Mouse (Mus musculus) forebrain, embryonic 16.5 days (tissue): ENCODE data around the gene Krt87. TPM values are rescaled to one million over a fixed set of nuclear protein-coding genes. Genes with fewer than 3 reads are reported as not detected.

Source experiments
- ATAC-seq: fragments of 200-750 bp; cut with Nextera tagmentation; 2 replicates; pipeline ENCODE4 v1.8.0; 2017; ENCODE audit warnings: mild to moderate bottlenecking, moderate library complexity
- H3K27ac ChIP-seq: fragments of 300-500 bp; sonication (generic); 2 replicates; pipeline ENCODE4 v1.5.1; 2014; ENCODE audit warnings: low read length, control low read depth
- H3K27me3 ChIP-seq: fragments of 300-500 bp; sonication (generic); replicated peaks from 2 replicates; pipeline ENCODE4 v1.6.1; 2014; ENCODE audit warnings: low read length; ENCODE audit not compliant: control insufficient read depth, insufficient read depth
- H3K36me3 ChIP-seq: fragments of 300-500 bp; sonication (generic); 2 replicates; pipeline ENCODE4 v1.6.1; 2014; ENCODE audit not compliant: control insufficient read depth, insufficient read depth
- H3K4me1 ChIP-seq: fragments of 300-500 bp; sonication (generic); replicated peaks from 2 replicates; pipeline ENCODE4 v1.6.1; 2014; ENCODE audit warnings: low read length; ENCODE audit not compliant: control insufficient read depth, insufficient read depth
- H3K4me2 ChIP-seq: fragments of 300-500 bp; sonication (generic); 2 replicates; pipeline ENCODE4 v1.6.1; 2014; ENCODE audit warnings: mild to moderate bottlenecking, low read length, control low read depth
- H3K4me3 ChIP-seq: fragments of 300-500 bp; sonication (generic); replicated peaks from 2 replicates; pipeline ENCODE4 v1.5.1; 2014; ENCODE audit warnings: mild to moderate bottlenecking, low read length, control low read depth
- H3K9ac ChIP-seq: fragments of 300-500 bp; sonication (generic); replicated peaks from 2 replicates; pipeline ENCODE4 v1.6.1; 2014; ENCODE audit warnings: low read depth, low read length, control low read depth
- H3K9me3 ChIP-seq: fragments of 300-500 bp; sonication (generic); 2 replicates; pipeline ENCODE4 v1.6.1; 2016; ENCODE audit warnings: low read length; ENCODE audit not compliant: control insufficient read depth
- WGBS: fragments of 180-500 bp; shearing (Covaris S2); extraction: QIAGEN DNeasy Blood & Tissue Kit; methylation state at CpG from one replicate; pipeline ENCODE4 v1.1.7; 2014; 5-methylcytosine and 5-hydroxymethylcytosine counted together
- polyA plus RNA-seq: library from polyadenylated mRNA; unstranded; fragments of >200 nt; fragmentation: Nextera tagmentation; extraction: Ambion mirVana; gene quantifications from 2 replicates; pipeline ENCODE4 v1.2.1, GENCODE M21; 2015

Gene Krt87
- polyA plus RNA-seq, 1 experiment from 2014 or later = 0.20 TPM

DNA sequence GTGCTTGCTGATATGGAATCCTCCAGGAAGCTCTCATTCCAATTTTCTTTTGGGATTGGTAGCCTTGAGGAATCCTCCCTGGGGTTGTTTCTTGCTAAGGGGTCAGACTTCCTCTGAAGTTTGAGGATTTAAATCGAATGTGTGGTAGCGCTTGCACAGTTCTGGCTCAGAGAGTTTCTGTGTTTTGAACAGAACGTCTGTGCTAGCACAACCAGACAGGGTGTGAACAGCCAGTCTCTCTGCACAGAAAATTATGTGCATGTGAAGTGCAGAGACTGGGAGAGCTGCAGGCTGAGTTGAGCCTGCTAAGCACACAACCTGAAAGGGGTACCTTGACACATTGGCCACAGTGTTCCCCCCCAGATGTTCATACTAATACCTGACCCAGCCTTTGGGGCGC, 2.2 kb upstream of the Krt87 start:
- no peaks in the 10 kb centered on the region for H3K36me3 ChIP-seq
- H3K27ac ChIP-seq = no peak overlapping the region
- H3K27me3 ChIP-seq = peaks cover 9% of the 10 kb centered on the region
- no peak overlapping the region for H3K9ac ChIP-seq
- no peak overlapping the region for H3K4me2 ChIP-seq
- H3K9me3 ChIP-seq = no peaks in the 10 kb centered on the region
- H3K4me3 ChIP-seq = no peak overlapping the region
- ATAC-seq = peak; percentile 66
- 72% methylated on average over 4 of the region's 4 CpGs for WGBS
- peaks cover 8% of the 10 kb centered on the region; the same call in 1 of the 2 replicates for H3K4me1 ChIP-seq

DNA sequence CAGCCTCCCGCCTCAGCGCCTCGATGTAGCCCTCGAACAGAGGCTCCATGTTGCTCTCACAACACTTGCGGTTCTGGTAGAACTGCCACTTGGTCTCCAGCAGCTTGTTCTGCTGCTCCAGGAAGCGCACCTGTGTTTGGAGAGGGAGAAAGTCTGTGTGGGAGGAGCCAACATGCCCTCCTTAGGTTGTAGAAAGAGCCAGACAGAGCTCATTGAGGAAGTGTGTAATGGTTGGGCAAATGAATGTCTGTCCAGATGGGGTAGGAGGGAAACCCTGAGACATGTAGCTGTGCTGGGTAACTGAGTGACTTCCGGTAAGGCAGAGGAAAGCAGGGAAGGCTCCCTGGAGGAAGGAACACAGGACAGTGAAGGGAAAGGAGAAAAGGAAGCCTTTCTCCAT, 2.0 kb downstream of the Krt87 start:
- no peak overlapping the region for H3K4me2 ChIP-seq
- peaks cover 9% of the 10 kb centered on the region for H3K27me3 ChIP-seq
- WGBS = 93% methylated on average over 5 of the region's 7 CpGs
- H3K9me3 ChIP-seq = no peaks in the 10 kb centered on the region
- ATAC-seq = no peak
- H3K9ac ChIP-seq = no peak overlapping the region
- H3K27ac ChIP-seq = no peak overlapping the region
- no peaks in the 10 kb centered on the region for H3K36me3 ChIP-seq
- H3K4me1 ChIP-seq = peaks cover 8% of the 10 kb centered on the region; the same call in 1 of the 2 replicates
- no peak overlapping the region for H3K4me3 ChIP-seq

DNA sequence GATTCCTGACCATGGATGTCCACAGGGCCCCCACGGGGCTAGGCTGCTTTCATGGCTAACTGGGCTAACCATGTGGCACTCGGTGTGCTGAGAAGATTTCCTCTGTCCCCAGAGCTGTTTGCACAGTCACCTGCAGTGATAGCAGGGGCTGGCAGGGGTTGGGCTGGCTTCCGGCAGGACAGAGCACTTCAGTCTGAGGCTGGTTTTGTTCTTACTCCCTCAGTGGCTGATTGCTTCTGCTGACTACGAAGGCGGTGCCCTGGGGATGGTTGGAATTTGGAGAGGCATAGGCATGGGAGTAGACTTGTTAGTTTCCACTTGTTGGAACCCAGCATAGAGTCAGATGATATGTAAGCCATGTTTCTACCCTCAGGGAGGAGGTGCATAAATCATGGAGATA, 13.7 kb downstream of the Krt87 start:
- Histone ChIP-seq H3K27ac (no peak overlapping the region), H3K9me3 (no peaks in the 10 kb centered on the region), H3K4me1 (no peaks in the 10 kb centered on the region), H3K4me2 (no peak overlapping the region), H3K9ac (no peak overlapping the region), H3K4me3 (no peak overlapping the region), H3K36me3 (no peaks in the 10 kb centered on the region), H3K27me3 (no peaks in the 10 kb centered on the region)
- 21% methylated on average over 5 of the region's 5 CpGs for WGBS
- ATAC-seq = no peak

DNA sequence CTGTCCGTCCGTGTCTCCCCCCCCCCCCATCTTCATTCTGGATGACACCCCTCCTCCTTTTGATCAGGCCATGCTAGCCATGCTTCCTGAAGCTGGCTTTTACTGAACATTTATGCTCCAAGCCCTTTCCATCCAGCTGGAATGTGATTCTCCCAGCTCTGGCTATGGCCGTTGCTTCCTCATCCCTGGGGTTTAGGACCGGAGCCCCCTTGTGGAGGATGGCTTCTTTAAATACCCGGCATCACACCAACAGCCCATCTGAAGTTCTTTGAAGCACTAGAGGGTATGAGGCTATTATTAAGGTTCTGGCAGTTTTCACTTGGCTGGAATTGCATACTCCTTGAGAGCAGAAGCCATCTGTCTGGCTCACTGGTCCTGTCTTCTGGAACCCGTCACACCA, 17.7 kb downstream of the Krt87 start:
- Histone ChIP-seq H3K4me3 (no peak overlapping the region), H3K4me2 (no peak overlapping the region), H3K9ac (no peak overlapping the region), H3K27me3 (no peaks in the 10 kb centered on the region), H3K36me3 (no peaks in the 10 kb centered on the region), H3K4me1 (no peaks in the 10 kb centered on the region), H3K27ac (no peak overlapping the region), H3K9me3 (no peaks in the 10 kb centered on the region)
- no peak for ATAC-seq
- WGBS = 65% methylated on average over 6 of the region's 6 CpGs

DNA sequence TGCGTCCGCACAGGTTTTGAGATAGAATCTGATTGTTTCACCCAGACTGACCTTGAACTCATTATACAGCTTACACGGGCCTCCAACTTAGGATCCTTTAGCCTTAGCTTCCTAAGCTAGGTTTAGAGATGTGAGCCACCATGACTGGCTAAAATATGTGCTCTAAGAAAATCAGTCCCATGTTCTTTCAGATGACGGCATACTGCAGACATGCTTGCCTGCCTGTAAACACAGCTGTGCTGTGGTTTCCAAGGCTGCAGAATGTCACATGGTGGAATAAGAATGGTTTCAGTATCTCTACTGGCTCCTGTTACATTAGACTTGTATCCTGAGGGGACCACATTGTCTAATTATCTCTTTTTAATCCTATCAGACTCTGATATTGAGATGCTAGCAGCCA, 19.7 kb downstream of the Krt87 start:
- no peaks in the 10 kb centered on the region for H3K36me3 ChIP-seq
- no peak overlapping the region for H3K4me3 ChIP-seq
- H3K9me3 ChIP-seq = no peaks in the 10 kb centered on the region
- peak; percentile 49; the same call in 1 of the 2 replicates for ATAC-seq
- H3K4me1 ChIP-seq = no peaks in the 10 kb centered on the region
- H3K27ac ChIP-seq = no peak overlapping the region
- WGBS = 81% methylated on average over 4 of the region's 4 CpGs
- no peak overlapping the region for H3K9ac ChIP-seq
- no peak overlapping the region for H3K4me2 ChIP-seq
- no peaks in the 10 kb centered on the region for H3K27me3 ChIP-seq

DNA sequence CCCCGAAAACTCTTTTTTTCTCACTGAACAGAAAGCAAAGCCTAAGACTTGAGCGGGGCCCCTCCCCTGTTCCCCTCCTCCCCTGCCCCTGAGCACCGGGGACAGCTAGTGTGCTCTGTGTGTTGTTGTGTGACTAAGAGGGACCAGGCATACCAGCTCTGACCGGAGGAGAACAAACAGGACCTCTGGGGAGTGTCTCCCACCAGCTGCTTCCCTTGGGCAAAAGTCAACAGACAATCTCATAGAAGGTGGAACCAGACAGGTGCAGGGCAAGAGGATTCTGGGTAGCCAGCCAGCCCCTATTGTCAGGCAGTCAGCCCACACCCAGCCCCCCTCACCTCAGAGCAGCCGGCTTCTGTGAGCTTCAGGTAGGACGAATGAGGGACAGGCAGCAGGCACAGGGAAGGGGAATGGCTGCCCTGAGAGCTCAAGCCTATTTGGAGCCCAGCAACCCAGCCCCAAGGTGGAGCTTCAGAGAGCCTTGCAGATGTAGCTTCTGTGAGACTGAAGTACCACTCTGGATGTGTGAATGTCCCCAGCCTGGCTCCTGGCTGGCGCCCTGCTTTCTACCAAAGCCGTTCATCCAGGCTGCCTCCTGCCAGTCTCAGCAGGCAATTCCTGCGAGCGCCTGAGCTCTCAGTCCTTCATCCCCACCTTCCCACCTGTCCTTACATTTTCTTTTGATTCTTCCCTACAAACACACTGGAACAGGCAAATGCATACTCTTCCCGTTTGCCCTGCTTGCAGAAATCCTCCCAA, 23.6 kb downstream of the Krt87 start:
- no peak overlapping the region for H3K27ac ChIP-seq
- WGBS = 33% methylated on average over 10 of the region's 11 CpGs
- H3K4me2 ChIP-seq = no peak overlapping the region
- no peaks in the 10 kb centered on the region for H3K4me1 ChIP-seq
- H3K9ac ChIP-seq = no peak overlapping the region
- no peak for ATAC-seq
- H3K27me3 ChIP-seq = 0 out of 2 replicates have a peak, but pooled peaks cover 5% of the 10 kb centered on the region
- H3K36me3 ChIP-seq = no peaks in the 10 kb centered on the region
- no peaks in the 10 kb centered on the region for H3K9me3 ChIP-seq
- H3K4me3 ChIP-seq = no peak overlapping the region

DNA sequence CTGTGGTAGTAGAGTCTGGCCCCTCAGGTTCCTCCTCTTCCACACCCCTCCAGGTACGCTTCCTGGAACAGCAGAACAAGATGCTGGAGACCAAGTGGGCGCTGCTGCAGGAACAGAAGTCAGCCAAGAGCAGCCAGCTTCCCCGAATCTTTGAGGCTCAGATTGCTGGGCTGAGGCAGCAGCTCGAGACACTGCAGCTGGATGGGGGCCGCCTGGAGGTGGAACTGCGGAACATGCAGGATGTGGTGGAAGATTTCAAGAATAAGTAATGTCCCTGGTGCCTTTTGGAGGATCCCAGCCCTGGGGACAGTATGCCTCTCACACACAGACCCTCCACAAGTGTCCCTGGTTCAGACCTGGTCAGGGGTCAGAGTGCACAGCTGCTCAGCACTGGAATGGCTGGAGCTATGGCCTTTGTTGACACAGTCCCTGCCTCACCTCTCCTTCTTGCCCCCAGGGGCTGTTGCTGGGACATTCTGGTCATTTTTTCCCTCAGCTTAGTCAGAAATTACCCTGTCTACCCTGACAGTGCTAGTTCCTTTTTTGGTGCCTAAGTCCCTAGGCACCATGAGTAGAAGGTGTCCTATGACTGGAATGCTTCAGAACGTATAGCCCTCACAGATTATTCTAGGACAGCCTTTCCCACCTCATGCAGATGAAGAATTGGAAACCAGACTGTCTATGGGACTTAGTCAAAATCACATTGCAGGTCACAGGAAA, 24.5 kb downstream of the Krt87 start:
- Histone ChIP-seq H3K27ac (no peak overlapping the region), H3K9ac (no peak overlapping the region), H3K4me2 (no peak overlapping the region), H3K4me1 (no peaks in the 10 kb centered on the region), H3K27me3 (0 out of 2 replicates have a peak, but pooled peaks cover 5% of the 10 kb centered on the region), H3K36me3 (no peaks in the 10 kb centered on the region), H3K4me3 (no peak overlapping the region), H3K9me3 (no peaks in the 10 kb centered on the region)
- WGBS = 56% methylated on average over 7 of the region's 7 CpGs
- ATAC-seq = no peak

DNA sequence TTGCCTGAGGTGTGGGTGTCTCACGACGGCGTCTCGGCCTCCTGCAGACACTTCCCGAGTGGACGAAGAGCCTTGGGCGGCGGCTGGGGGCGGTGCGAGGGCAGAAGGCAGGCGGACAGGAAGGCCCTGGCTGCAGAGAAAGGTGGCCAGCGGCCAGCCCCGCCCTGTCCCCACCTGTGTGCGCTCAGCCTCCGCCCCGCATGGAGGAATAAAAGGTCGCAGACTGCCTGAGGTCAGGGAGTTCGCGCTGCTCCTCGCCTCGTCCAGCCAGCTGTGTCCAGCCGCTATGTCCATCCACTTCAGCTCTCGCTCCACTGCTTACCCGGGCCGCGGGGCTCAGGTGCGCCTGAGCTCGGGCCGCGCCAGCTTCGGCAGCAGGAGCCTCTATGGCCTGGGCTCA, 26.4 kb downstream of the Krt87 start:
- H3K27me3 ChIP-seq = 0 out of 2 replicates have a peak, but pooled peaks cover 5% of the 10 kb centered on the region
- no peaks in the 10 kb centered on the region for H3K9me3 ChIP-seq
- H3K4me3 ChIP-seq = no peak overlapping the region
- ATAC-seq = no peak
- no peak overlapping the region for H3K27ac ChIP-seq
- WGBS = 15% methylated on average over 31 of the region's 31 CpGs
- H3K36me3 ChIP-seq = no peaks in the 10 kb centered on the region
- H3K9ac ChIP-seq = no peak overlapping the region
- no peaks in the 10 kb centered on the region for H3K4me1 ChIP-seq
- H3K4me2 ChIP-seq = no peak overlapping the region

DNA sequence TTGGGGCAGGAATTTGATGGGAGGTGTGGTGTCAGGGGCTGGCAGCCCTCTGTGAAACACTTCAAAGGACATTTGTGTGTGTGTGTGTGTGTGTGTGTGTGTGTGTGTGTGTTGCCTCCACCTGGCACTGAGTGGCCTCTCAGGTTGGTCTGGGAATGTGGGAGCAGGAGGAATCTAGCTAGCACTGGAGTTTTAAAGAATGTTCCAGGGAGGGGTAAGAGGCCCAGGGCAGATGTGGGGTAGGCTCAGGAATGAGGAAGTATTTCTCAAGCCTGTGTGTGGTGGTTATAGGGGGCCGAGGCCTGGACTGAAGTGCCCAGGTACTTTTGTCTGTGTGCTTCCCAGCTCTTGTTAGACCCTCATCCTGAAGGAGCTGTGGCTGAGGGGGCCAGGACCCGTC, 27.8 kb downstream of the Krt87 start, which contains the start of gene Krt7:
Krt7 (plus strand) TSS at position 269 of the 400 bp plus-strand sequence.
- Histone ChIP-seq H3K36me3 (no peaks in the 10 kb centered on the region), H3K9ac (no peak within 1 kb of the TSS), H3K4me1 (no peaks in the 10 kb centered on the region), H3K27me3 (0 out of 2 replicates have a peak, but pooled peaks cover 5% of the 10 kb centered on the region), H3K4me2 (no peak within 1 kb of the TSS), H3K27ac (no peak within 1 kb of the TSS), H3K4me3 (no peak within 1 kb of the TSS), H3K9me3 (no peaks in the 10 kb centered on the region)
- 37% methylated on average over 2 of the region's 2 CpGs for WGBS
- ATAC-seq = no peak
